Mouse (Mus musculus): ENCODE results near the gene Slc35c2. TPM values are rescaled to one million over a fixed set of nuclear protein-coding genes. Genes with fewer than 3 reads are reported as not detected.

The Slc35c2 gene
- 57.1 and 57.9 TPM in 2 replicates for polyA plus RNA-seq (2016; fragmentation: Nextera tagmentation; extraction: Ambion mirVana)

DNA sequence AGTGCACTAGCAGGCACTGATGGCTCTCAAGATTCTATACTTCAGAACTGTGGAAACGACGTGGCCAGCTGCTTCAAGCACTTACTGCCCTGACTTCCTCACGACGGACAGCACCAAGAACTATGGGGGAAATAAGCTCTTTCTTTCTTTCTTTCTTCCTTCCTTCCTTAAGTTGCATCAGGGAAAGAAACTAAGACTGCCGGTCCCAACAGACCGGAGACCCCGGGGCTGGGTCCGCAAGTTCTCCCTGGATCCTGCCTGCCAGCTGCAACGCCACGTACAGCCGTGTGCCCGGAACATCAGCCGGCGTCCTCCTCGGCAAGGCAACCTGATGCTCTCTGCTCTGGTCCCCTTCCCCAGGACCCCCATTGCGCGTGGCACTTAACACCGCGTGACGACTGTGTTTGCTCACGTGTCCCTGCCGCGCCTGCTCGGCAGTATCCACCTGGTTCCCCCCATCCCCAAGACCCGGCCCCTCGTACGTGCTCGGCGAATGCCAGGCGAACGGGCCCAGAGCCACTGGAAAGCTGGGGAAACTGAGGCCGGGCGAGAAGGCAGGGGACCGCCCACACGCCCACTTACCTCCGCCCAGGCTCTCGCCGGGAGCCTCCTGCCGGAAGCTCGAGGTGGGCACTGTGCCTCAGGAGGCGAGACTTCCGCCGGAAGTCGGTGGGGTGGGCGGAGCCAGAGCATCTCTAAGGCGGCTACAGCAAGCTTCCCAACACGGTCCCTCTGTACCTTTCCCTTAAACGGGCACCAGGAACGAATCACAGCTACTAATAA, at the start of gene Slc35c2:
Gene Slc35c2, minus strand, starts transcription at position 668 of the 783 bp plus-strand sequence.
- H3K9me3 ChIP-seq (replicated peaks) = no peaks in the 10 kb centered on the region
- peak within 1 kb of the TSS; percentile 74 for H3K27ac ChIP-seq
- no peaks in the 10 kb centered on the region for H3K27me3 ChIP-seq
- peaks cover 44% of the 10 kb centered on the region for H3K36me3 ChIP-seq
- peak within 1 kb of the TSS; percentile 59 for H3K4me3 ChIP-seq
- H3K9ac ChIP-seq = peak within 1 kb of the TSS; percentile 71
- peak; percentile 93 for ATAC-seq (ENCODE audit: low FRiP score)
- peaks cover 27% of the 10 kb centered on the region for H3K4me1 ChIP-seq
- peak within 1 kb of the TSS; percentile 83 for H3K4me2 ChIP-seq (replicated peaks)
- WGBS = under 1% methylated on average over 49 of the region's 49 CpGs

- Histone ChIP-seq H3K36me3 (no peaks in the 10 kb centered on the region), H3K9ac (no peak overlapping the region), H3K4me2 (replicated peaks) (no peak overlapping the region), H3K9me3 (replicated peaks) (no peaks in the 10 kb centered on the region), H3K27ac (no peak overlapping the region), H3K4me3 (no peak overlapping the region), H3K27me3 (no peaks in the 10 kb centered on the region; the same call in 1 of the 2 replicates), H3K4me1 (0 out of 2 replicates have a peak, but pooled peaks cover 2% of the 10 kb centered on the region)
- WGBS = 25% methylated on average over 3 of the region's 3 CpGs
- ATAC-seq (ENCODE audit: low FRiP score) = no peak
Measured at GRCm38 (mm10) chr2:165337191-165337590, 49.5 kb upstream of the Slc35c2 start.

GRCm38 (mm10) chr2:165332610-165333210, 45.0 kb upstream of the Slc35c2 start:
- Histone ChIP-seq H3K4me3 (no peak overlapping the region), H3K36me3 (no peaks in the 10 kb centered on the region), H3K4me2 (replicated peaks) (no peak overlapping the region), H3K27me3 (no peaks in the 10 kb centered on the region; the same call in none of the 2 replicates), H3K9me3 (replicated peaks) (no peaks in the 10 kb centered on the region), H3K9ac (no peak overlapping the region), H3K27ac (no peak overlapping the region), H3K4me1 (peaks cover 4% of the 10 kb centered on the region)
- no peak for ATAC-seq (ENCODE audit: low FRiP score)
- 46% methylated on average over 14 of the region's 14 CpGs for WGBS

DNA sequence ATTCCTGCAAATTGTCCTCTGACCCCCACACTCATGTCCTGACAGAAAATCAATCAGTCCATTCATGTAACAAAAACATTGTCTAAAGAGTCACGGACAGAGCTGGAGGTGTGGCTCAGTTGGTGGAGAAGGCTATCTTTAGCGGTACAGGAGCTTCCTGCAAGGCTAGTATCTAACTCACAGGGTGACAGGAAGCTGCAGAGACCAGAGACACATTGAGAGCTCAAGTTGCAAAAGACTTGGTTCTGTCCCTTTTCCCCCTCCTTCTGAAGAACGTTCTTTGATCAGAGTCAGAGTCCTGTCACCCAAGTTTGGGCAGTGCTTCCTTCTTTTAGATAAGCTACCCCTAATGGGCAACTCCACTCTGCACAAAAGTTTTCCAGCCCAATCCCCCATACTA, 42.0 kb upstream of the Slc35c2 start:
- 25% methylated on average over 3 of the region's 3 CpGs for WGBS

GRCm38 (mm10) chr2:165328746-165329145, 41.1 kb upstream of the Slc35c2 start:
- no peak for ATAC-seq (ENCODE audit: low FRiP score)
- WGBS = 82% methylated on average over 5 of the region's 5 CpGs
- no peak overlapping the region for H3K4me3 ChIP-seq
- H3K4me2 ChIP-seq (replicated peaks) = no peak overlapping the region
- H3K27ac ChIP-seq = no peak overlapping the region
- no peaks in the 10 kb centered on the region for H3K9me3 ChIP-seq (replicated peaks)
- H3K36me3 ChIP-seq = no peaks in the 10 kb centered on the region
- peaks cover 33% of the 10 kb centered on the region for H3K4me1 ChIP-seq
- H3K9ac ChIP-seq = no peak overlapping the region
- H3K27me3 ChIP-seq = no peaks in the 10 kb centered on the region; the same call in none of the 2 replicates

More for the DNA sequence above, 42.0 kb upstream of the Slc35c2 start:
- H3K27me3 ChIP-seq = no peaks in the 10 kb centered on the region; the same call in none of the 2 replicates
- no peak overlapping the region for H3K9ac ChIP-seq
- no peaks in the 10 kb centered on the region for H3K36me3 ChIP-seq
- no peaks in the 10 kb centered on the region for H3K9me3 ChIP-seq (replicated peaks)
- H3K4me1 ChIP-seq = peaks cover 24% of the 10 kb centered on the region
- H3K4me3 ChIP-seq = no peak overlapping the region
- no peak overlapping the region for H3K4me2 ChIP-seq (replicated peaks)
- H3K27ac ChIP-seq = no peak overlapping the region
- ATAC-seq (ENCODE audit: low FRiP score) = no peak

DNA sequence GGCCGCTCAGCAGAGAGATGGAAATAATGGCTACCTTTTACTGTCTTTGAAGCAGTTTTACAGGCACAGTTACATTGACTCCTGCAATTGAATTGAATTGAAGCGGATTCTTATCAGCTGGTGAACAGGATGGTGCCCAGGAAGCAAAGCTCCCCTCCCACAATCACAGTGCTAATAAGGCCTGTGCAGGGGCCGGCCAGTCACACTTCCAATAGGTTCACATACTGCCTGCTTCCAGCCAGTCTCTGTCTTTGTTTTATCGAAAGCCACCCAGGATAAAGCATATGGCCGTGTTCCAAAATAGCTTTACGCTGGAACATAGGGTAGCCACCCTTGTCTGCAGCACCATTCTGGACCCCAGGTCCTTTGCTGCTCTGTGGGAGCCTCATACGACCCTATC, 39.7 kb upstream of the Slc35c2 start:
- no peaks in the 10 kb centered on the region for H3K9me3 ChIP-seq (replicated peaks)
- H3K9ac ChIP-seq = peak overlapping the region; percentile 68
- WGBS = 57% methylated on average over 7 of the region's 7 CpGs
- ATAC-seq (ENCODE audit: low FRiP score) = no peak
- peaks cover 39% of the 10 kb centered on the region for H3K4me1 ChIP-seq
- H3K36me3 ChIP-seq = no peaks in the 10 kb centered on the region
- H3K4me3 ChIP-seq = peak overlapping the region; percentile 88; the same call in 1 of the 2 replicates
- H3K4me2 ChIP-seq (replicated peaks) = peak overlapping the region; percentile 92
- H3K27me3 ChIP-seq = no peaks in the 10 kb centered on the region; the same call in none of the 2 replicates
- H3K27ac ChIP-seq = peak overlapping the region; percentile 90

DNA sequence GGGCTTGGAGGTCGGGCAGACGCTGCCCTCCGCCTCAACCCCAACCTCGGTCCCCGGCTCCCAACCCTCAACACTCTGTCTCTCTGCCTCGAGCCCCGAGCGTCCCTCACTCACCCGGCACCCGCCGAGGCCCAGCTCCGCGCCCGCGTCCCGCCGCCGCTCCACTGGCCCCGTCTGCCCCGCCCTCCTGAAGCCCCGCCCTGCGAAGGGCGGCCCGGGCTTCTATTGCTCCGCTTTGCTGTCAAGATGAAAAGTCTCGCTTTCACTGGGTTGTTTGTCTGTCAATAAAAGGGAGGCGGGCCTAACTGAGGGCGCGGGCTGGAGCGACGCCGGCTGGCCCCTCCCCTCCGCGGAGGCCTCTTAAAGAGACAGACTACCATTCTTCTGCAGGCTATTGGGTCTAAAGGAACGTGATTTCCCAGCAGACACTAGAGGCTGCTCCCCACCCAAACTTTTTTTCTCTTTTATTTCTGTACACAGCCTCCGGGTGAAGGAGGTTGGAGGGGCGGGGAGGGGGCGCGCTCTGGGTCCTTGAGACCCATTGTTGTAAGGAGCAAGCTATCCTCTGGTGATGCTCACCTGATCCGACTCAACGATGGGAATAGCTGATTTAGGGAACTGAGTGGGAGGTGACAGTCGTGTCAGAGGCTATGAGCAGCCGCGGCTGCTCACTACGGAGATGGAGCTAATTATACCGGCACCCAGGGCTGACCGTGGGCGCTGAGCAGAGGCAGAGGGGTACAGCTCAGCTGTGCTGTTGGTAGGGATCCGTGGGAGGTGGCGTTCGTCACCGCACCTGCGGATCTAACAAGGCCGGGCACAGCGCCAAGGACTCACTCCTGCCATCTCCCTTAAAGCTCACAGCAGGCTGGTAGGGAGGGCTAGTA, 38.9 kb upstream of the Slc35c2 start, which contains the start of gene Elmo2:
Gene Elmo2, minus strand, starts transcription at position 176 of the 887 bp plus-strand sequence.
- ATAC-seq (ENCODE audit: low FRiP score) = peak; percentile 98
- under 1% methylated on average over 52 of the region's 55 CpGs for WGBS
- Histone ChIP-seq H3K36me3 (no peaks in the 10 kb centered on the region), H3K4me1 (peaks cover 48% of the 10 kb centered on the region), H3K4me3 (peak within 1 kb of the TSS; percentile 88), H3K9me3 (replicated peaks) (no peaks in the 10 kb centered on the region), H3K4me2 (replicated peaks) (peak within 1 kb of the TSS; percentile 92), H3K27ac (peak within 1 kb of the TSS; percentile 90), H3K9ac (peak within 1 kb of the TSS; percentile 93), H3K27me3 (no peaks in the 10 kb centered on the region; the same call in none of the 2 replicates)

DNA sequence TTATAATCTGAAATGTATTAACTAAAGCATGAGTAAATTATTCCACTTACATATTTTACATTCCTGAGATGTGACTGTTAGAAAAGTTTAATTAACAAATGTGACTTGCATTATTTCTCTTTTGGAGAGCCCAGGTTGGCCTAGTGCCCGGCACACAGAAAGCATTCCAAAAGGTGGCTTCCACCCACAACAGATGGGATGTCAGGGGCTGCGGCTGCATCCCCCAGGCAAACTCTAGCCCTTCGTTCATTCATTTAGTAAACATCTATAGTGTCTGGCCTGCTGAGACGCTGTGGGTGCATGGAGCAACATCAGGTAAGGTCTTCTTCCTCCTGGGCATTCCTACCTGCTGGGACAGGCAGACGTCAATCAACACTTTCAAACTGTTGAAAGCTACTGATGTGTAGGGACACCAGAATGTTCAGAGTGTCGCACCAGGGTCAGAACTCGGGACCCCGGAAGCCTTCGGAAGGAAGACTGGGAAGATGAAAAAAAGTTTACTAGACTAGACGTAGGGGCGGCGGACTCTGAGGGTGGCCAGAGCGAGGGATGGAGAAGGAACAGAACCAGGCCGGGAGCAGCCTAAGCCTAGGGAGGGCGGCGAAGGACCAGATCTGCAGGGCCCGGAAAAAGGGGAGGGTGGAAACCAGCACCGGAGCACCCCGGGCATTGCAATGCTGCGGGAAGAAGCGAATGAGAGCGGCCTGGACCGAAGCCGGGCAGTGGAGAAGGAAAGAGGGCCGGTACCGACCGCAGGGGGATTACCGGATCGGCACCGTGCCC, 38.0 kb upstream of the Slc35c2 start:
- ATAC-seq (ENCODE audit: low FRiP score) = peak; percentile 53
- WGBS = under 1% methylated on average over 30 of the region's 30 CpGs
- Histone ChIP-seq H3K9me3 (replicated peaks) (no peaks in the 10 kb centered on the region), H3K9ac (peak overlapping the region; percentile 93), H3K4me1 (peaks cover 56% of the 10 kb centered on the region), H3K27me3 (no peaks in the 10 kb centered on the region; the same call in none of the 2 replicates), H3K27ac (peak overlapping the region; percentile 62), H3K4me2 (replicated peaks) (peak overlapping the region; percentile 92), H3K4me3 (peak overlapping the region; percentile 88), H3K36me3 (no peaks in the 10 kb centered on the region)

DNA sequence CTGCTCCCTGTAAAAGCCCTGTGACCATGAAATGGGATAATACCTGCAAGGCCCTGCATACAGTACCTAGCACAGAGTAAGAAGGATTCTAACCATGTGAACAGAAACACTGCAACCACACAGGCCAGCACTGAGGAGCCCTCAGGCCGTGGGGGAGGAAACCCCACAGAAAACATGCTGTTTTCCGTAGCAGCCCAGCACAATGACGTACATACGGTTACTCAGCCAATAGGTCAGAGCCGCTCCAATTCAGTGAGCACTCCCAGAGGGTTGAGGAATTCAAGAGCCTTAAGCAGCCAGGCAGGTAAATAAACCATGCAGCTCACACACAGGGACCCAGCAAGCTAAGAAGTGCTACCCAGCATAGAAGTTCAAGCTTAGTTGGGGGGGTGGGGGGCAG, 36.3 kb upstream of the Slc35c2 start:
- Histone ChIP-seq H3K9me3 (replicated peaks) (no peaks in the 10 kb centered on the region), H3K27ac (no peak overlapping the region), H3K4me3 (no peak overlapping the region), H3K4me2 (replicated peaks) (peak overlapping the region; percentile 92; the same call in 1 of the 2 replicates), H3K27me3 (no peaks in the 10 kb centered on the region; the same call in 1 of the 2 replicates), H3K9ac (no peak overlapping the region), H3K36me3 (no peaks in the 10 kb centered on the region), H3K4me1 (peaks cover 61% of the 10 kb centered on the region)
- 39% methylated on average over 5 of the region's 5 CpGs for WGBS
- ATAC-seq (ENCODE audit: low FRiP score) = no peak

- no peaks in the 10 kb centered on the region; the same call in 1 of the 2 replicates for H3K27me3 ChIP-seq
- no peaks in the 10 kb centered on the region for H3K36me3 ChIP-seq
- H3K9ac ChIP-seq = no peak overlapping the region
- no peak overlapping the region for H3K27ac ChIP-seq
- WGBS = 74% methylated on average over 5 of the region's 5 CpGs
- no peaks in the 10 kb centered on the region for H3K9me3 ChIP-seq (replicated peaks)
- ATAC-seq (ENCODE audit: low FRiP score) = no peak
- H3K4me1 ChIP-seq = peaks cover 65% of the 10 kb centered on the region
- H3K4me3 ChIP-seq = no peak overlapping the region
- no peak overlapping the region for H3K4me2 ChIP-seq (replicated peaks)
Measured at GRCm38 (mm10) chr2:165323484-165323883, 35.8 kb upstream of the Slc35c2 start.
